Mouse (Mus musculus): ENCODE data around the gene Il16. TPM values are rescaled to one million over a fixed set of nuclear protein-coding genes. Genes with fewer than 3 reads are reported as not detected.

The Il16 gene
- total and polyA plus RNA-seq, 2 experiments from 2014 or later, result 0.81 to 2.6 TPM

DNA sequence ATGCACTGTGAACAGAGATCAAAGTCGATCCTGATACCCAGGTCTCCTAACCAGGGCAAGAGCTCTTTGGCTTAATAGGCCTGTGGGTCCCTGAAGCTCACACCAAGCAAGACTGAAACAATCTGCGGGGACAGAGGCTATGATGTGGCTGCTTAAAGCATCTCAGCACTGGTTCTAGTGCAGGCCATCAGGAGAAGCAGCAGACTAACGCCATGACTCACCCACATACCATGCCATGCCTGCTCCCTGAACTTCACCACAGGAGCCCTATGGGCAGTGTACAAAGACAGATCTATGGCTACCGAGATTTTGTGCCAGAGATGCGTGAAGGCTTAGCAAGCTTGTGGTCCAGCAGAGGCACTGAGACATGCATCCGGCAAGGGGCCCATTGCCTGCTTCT is 74.0 kb downstream of the Il16 start:
- no peak overlapping the region for H3K27ac ChIP-seq
- no peaks in the 10 kb centered on the region for H3K36me3 ChIP-seq (ENCODE audit: insufficient read depth, low read length)
- no peak for DNase-seq (ENCODE audit: low spot score)
- ATAC-seq, result no peak
- H3K4me1 ChIP-seq (ENCODE audit: insufficient read depth, low read length), result no peaks in the 10 kb centered on the region
- H3K4me3 ChIP-seq (ENCODE audit: low read length), result no peak overlapping the region
- no peaks in the 10 kb centered on the region for H3K9me3 ChIP-seq (ENCODE audit: low read length)
- WGBS, result 88% methylated on average over 6 of the region's 6 CpGs
- H3K27me3 ChIP-seq (ENCODE audit: insufficient read depth, low read length), result no peaks in the 10 kb centered on the region
- H3K4me2 ChIP-seq (ENCODE audit: low read depth, low read length), result no peak overlapping the region
- no peak for TF ChIP-seq CTCF (IDR thresholded peaks at IDR 0.05; ENCODE audit: low read depth)
- H3K9ac ChIP-seq (replicated peaks; ENCODE audit: low read length), result no peak overlapping the region

DNA sequence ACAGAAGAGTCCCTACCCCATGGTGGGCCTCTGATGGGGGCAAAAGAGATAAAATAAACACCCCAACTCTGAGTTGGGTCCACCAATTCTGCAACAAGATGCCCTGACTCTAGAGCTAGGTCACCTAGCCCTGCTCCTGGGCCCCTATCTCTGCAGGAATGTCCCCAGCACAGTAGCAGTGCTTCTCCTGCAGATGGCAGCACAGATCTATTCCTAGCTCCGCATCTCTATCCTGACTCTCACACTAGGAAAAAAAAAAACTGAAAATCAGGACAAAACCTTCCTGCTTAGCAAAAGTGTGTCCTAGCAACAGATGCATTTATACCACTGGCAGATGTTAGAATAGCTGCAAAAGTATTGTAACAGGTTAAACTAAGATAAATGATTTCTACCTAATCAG is 76.8 kb downstream of the Il16 start:
- no peak overlapping the region for H3K4me3 ChIP-seq (ENCODE audit: low read length)
- 11% methylated on average over 1 of the region's 1 CpGs for WGBS
- peak; percentile 93 for TF ChIP-seq CTCF (IDR thresholded peaks at IDR 0.05; ENCODE audit: low read depth)
- peak; percentile 84 for DNase-seq (ENCODE audit: low spot score)
- H3K4me1 ChIP-seq (ENCODE audit: insufficient read depth, low read length), result no peaks in the 10 kb centered on the region
- no peaks in the 10 kb centered on the region for H3K36me3 ChIP-seq (ENCODE audit: insufficient read depth, low read length)
- no peaks in the 10 kb centered on the region for H3K9me3 ChIP-seq (ENCODE audit: low read length)
- peak; percentile 86 for ATAC-seq
- no peak overlapping the region for H3K9ac ChIP-seq (replicated peaks; ENCODE audit: low read length)
- no peaks in the 10 kb centered on the region for H3K27me3 ChIP-seq (ENCODE audit: insufficient read depth, low read length)
- no peak overlapping the region for H3K4me2 ChIP-seq (ENCODE audit: low read depth, low read length)
- H3K27ac ChIP-seq, result no peak overlapping the region

DNA sequence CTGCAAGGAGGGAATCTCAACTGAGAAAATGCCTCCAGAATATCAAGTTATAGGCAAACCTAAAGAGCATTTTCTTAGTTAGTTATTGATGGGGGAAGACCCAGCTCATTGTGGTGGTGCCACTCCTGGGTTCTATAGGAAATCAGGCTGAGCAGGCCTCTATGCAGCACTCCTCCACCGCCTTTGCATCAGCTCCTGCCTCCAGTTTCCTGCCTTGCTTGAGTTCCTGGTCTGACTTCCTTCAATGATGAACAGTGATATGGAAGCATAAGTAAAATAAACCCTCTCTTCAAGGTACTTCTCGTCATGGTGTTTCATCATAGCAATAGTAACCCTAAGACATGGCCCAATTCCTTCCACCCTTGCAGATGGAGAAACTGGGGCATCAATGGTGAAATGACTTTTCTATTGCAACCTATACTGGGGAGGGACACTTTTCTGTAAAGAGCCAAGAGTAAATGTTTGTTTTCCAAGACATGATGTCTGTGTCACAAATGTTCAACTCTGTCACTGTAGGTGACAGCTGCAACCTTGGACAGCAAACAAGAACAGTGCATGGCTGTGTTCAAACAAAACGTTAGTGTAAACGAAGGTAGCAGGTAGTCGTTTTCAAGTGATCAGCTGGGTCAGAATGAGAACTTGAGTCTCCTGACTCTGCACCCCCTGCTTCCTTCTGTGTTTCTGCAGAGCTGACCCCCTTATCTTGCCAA is 77.4 kb downstream of the Il16 start:
- H3K4me2 ChIP-seq (ENCODE audit: low read depth, low read length), result no peak overlapping the region
- no peak for DNase-seq (ENCODE audit: low spot score)
- TF ChIP-seq CTCF (IDR thresholded peaks at IDR 0.05; ENCODE audit: low read depth), result no peak
- H3K9ac ChIP-seq (replicated peaks; ENCODE audit: low read length), result no peak overlapping the region
- no peak overlapping the region for H3K4me3 ChIP-seq (ENCODE audit: low read length)
- H3K36me3 ChIP-seq (ENCODE audit: insufficient read depth, low read length), result no peaks in the 10 kb centered on the region
- no peaks in the 10 kb centered on the region for H3K4me1 ChIP-seq (ENCODE audit: insufficient read depth, low read length)
- WGBS, result 90% methylated on average over 5 of the region's 5 CpGs
- no peaks in the 10 kb centered on the region for H3K27me3 ChIP-seq (ENCODE audit: insufficient read depth, low read length)
- no peaks in the 10 kb centered on the region for H3K9me3 ChIP-seq (ENCODE audit: low read length)
- no peak for ATAC-seq
- no peak overlapping the region for H3K27ac ChIP-seq

DNA sequence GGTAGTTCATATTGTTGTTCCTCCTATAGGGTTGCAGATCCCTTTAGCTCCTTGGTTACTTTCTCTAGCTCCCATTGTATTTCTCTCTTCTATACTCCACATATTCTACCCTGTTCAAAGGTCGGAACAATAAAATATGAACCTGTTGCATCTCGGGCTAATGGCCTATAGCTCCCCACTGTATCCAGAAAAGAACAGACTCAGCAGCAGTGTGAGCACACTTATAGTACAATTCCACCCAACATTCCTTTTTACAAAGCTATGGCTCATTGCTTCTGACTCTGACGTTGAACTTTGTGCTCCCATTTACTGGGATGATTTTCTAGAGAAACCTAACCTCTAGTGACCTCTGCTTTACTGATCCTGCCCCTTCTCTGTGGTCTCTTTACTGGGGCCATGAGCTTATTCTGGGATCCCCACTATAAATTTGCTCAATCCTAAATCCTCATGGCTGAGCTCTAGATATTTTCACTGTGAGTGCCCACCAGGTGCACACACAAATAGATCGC is 79.4 kb downstream of the Il16 start:
- no peaks in the 10 kb centered on the region for H3K9me3 ChIP-seq (ENCODE audit: low read length)
- DNase-seq (ENCODE audit: low spot score), result no peak
- TF ChIP-seq CTCF (IDR thresholded peaks at IDR 0.05; ENCODE audit: low read depth), result no peak
- H3K4me1 ChIP-seq (ENCODE audit: insufficient read depth, low read length), result no peaks in the 10 kb centered on the region
- no peak overlapping the region for H3K27ac ChIP-seq
- no peaks in the 10 kb centered on the region for H3K36me3 ChIP-seq (ENCODE audit: insufficient read depth, low read length)
- no peak overlapping the region for H3K4me3 ChIP-seq (ENCODE audit: low read length)
- H3K27me3 ChIP-seq (ENCODE audit: insufficient read depth, low read length), result no peaks in the 10 kb centered on the region
- 93% methylated on average over 4 of the region's 4 CpGs for WGBS
- no peak overlapping the region for H3K4me2 ChIP-seq (ENCODE audit: low read depth, low read length)
- no peak for ATAC-seq
- H3K9ac ChIP-seq (replicated peaks; ENCODE audit: low read length), result no peak overlapping the region

DNA sequence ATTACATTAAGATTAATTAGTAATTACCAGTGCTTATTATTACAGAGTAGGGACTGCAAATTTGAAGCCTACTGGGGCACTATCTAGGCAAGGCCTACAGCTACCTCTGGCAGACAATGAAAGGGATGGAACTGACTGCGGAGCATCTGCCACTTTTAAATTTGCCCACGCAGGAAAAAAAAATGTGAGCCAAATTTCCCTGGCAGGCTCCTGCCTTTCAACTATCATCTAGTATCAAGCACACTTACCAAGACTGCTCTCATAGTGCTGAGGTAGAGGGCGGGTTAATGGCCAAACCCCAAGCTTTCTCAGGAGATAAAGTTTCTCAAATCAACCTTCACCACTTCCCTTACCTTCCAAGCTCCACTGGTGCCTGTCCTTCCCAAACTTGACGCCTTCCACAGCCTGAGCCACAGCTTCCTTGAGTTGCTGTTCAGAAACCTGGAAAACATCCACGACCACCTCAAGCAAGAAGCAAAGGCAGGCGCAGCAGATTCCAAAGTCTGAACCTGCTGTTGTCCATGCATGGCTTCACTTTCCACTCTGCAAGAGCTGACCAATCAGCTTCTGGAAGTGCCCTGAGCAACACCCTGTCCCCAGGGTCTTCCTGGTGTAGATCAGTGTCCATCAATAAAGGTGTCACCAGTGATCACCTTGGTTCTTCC is 82.7 kb downstream of the Il16 start:
- no peak overlapping the region for H3K4me2 ChIP-seq (ENCODE audit: low read depth, low read length)
- H3K36me3 ChIP-seq (ENCODE audit: insufficient read depth, low read length), result no peaks in the 10 kb centered on the region
- WGBS, result 78% methylated on average over 6 of the region's 6 CpGs
- TF ChIP-seq CTCF (IDR thresholded peaks at IDR 0.05; ENCODE audit: low read depth), result no peak
- no peak overlapping the region for H3K4me3 ChIP-seq (ENCODE audit: low read length)
- DNase-seq (ENCODE audit: low spot score), result no peak
- no peaks in the 10 kb centered on the region for H3K4me1 ChIP-seq (ENCODE audit: insufficient read depth, low read length)
- no peaks in the 10 kb centered on the region for H3K27me3 ChIP-seq (ENCODE audit: insufficient read depth, low read length)
- H3K9ac ChIP-seq (replicated peaks; ENCODE audit: low read length), result no peak overlapping the region
- no peak overlapping the region for H3K27ac ChIP-seq
- no peaks in the 10 kb centered on the region for H3K9me3 ChIP-seq (ENCODE audit: low read length)
- no peak for ATAC-seq

DNA sequence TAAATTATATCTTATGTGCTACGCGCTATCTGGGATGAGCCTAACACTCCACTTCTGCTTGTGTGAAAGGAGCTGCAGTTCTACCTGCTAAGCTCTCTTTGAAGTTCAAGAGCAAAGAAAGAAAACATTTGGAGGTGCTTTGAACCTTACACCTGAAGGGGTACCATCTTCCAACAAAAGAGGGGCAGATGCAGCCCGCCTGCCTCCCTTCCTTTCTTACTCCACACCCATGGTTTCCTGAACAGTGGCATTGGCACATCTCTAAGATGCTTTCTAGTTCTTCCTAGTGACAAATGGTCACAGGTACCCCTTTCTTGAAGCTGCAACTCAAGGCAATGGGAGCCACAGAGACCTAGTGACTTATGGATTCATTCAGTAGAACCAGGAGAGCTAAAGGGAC is 83.8 kb downstream of the Il16 start:
- 98% methylated on average over 3 of the region's 3 CpGs for WGBS
- no peak overlapping the region for H3K4me2 ChIP-seq (ENCODE audit: low read depth, low read length)
- no peak for ATAC-seq
- no peaks in the 10 kb centered on the region for H3K4me1 ChIP-seq (ENCODE audit: insufficient read depth, low read length)
- no peak overlapping the region for H3K4me3 ChIP-seq (ENCODE audit: low read length)
- TF ChIP-seq CTCF (IDR thresholded peaks at IDR 0.05; ENCODE audit: low read depth), result no peak
- no peaks in the 10 kb centered on the region for H3K36me3 ChIP-seq (ENCODE audit: insufficient read depth, low read length)
- DNase-seq (ENCODE audit: low spot score), result no peak
- no peak overlapping the region for H3K9ac ChIP-seq (replicated peaks; ENCODE audit: low read length)
- H3K27ac ChIP-seq, result no peak overlapping the region
- H3K27me3 ChIP-seq (ENCODE audit: insufficient read depth, low read length), result no peaks in the 10 kb centered on the region
- H3K9me3 ChIP-seq (ENCODE audit: low read length), result no peaks in the 10 kb centered on the region

DNA sequence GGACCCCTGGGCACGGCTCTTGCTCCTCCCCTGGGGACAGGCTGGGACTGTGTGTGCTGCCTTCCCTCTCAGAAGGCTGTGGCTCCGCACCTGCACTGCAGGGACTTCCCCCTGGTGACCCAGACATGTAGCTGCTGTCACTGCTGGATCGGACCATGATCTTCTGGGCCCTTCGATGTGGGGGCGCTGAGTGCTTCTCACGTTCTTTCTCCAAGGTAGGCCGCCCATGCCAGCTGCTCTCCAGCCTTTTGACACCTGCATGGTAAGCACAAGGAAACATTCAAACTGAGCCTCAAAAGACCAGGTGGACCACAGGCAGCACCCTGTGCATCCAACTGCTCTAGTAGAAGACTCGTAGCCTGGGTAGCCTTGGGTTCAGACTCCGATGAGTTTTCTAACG is 84.5 kb downstream of the Il16 start:
- H3K27ac ChIP-seq, result no peak overlapping the region
- H3K27me3 ChIP-seq (ENCODE audit: insufficient read depth, low read length), result no peaks in the 10 kb centered on the region
- WGBS, result 89% methylated on average over 10 of the region's 10 CpGs
- no peaks in the 10 kb centered on the region for H3K36me3 ChIP-seq (ENCODE audit: insufficient read depth, low read length)
- no peak overlapping the region for H3K4me2 ChIP-seq (ENCODE audit: low read depth, low read length)
- no peak for ATAC-seq
- H3K4me1 ChIP-seq (ENCODE audit: insufficient read depth, low read length), result no peaks in the 10 kb centered on the region
- DNase-seq (ENCODE audit: low spot score), result no peak
- TF ChIP-seq CTCF (IDR thresholded peaks at IDR 0.05; ENCODE audit: low read depth), result no peak
- no peak overlapping the region for H3K9ac ChIP-seq (replicated peaks; ENCODE audit: low read length)
- H3K4me3 ChIP-seq (ENCODE audit: low read length), result no peak overlapping the region
- H3K9me3 ChIP-seq (ENCODE audit: low read length), result no peaks in the 10 kb centered on the region

All from hindbrain, postnatal 0 days (tissue).